Mouse (Mus musculus): ENCODE measurements at regions not wholly inside any gene's neighbourhood (a gene's known extent, or its start where the extent isn't known, plus 50 kb on each side); places are given as distances from the start of the nearest gene placed in this dataset.

DNA sequence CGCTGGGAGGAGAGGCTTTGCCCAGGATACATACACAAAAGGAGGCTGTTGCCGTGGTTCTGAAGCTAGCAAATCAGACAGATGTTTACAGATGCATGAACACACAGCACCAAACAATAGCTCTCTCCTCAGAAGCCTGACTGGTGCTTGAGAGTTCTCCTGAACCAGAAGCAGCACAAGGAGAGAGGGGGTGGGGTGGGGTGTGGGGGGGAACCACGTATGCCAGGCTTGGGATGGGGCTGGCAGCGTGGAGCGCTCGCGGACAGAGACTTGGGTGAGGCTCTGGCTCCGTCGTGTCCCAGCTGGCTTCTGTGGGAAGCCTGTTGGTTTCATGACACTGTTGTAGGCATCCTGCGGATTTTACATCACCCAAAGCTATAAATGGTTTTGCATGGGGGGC lies 55.1 kb upstream of the Acbd6 start:
- no peak for DNase-seq (ENCODE audit: low read depth, low spot score)
- Histone ChIP-seq H3K9me3 (replicated peaks; ENCODE audit: insufficient read depth, low read length) (no peaks in the 10 kb centered on the region), H3K27me3 (ENCODE audit: control insufficient read depth in 1 of 2, insufficient read depth in 2 of 2, low read length in 2 of 2) (peaks cover 0 to 2% of the 10 kb centered on the region in 2 experiments; a peak in 1 of 4 replicates), H3K4me3 (ENCODE audit: control insufficient read depth in 1 of 2, insufficient read depth in 1 of 2, low read depth in 2 of 2, low read length in 2 of 2) (no peak overlapping the region), H3K79me2 (ENCODE audit: control insufficient read depth, insufficient read depth, low read length, poor library complexity) (no peaks in the 10 kb centered on the region), H3K4me1 (ENCODE audit: control insufficient read depth in 1 of 2, insufficient read depth in 2 of 2, low read length in 2 of 2) (no peaks in the 10 kb centered on the region), H3K27ac (ENCODE audit: control insufficient read depth, low read depth, low read length) (no peak overlapping the region), H3K36me3 (ENCODE audit: control insufficient read depth in 1 of 2, insufficient read depth in 2 of 2, low read length in 2 of 2) (no peaks in the 10 kb centered on the region), H3K9ac (ENCODE audit: control insufficient read depth, low read depth, low read length, poor library complexity, severe bottlenecking) (no peak overlapping the region)
- TF ChIP-seq KAT2A (conservative IDR thresholded peaks at IDR 0.05; ENCODE audit: low read depth, low read length) = no peak
- TF ChIP-seq BHLHE40 (IDR thresholded peaks at IDR 0.05; ENCODE audit: borderline replicate concordance, low read depth, low read length) = no peak
- TF ChIP-seq RCOR1 (IDR thresholded peaks at IDR 0.05; ENCODE audit: low read depth, low read length) = no peak
- no peak for TF ChIP-seq HCFC1 (IDR thresholded peaks at IDR 0.05; ENCODE audit: low read depth, low read length)
- no peak for TF ChIP-seq MYC (IDR thresholded peaks at IDR 0.05; ENCODE audit: low read depth, low read length)
- no peak for TF ChIP-seq POLR2AphosphoS5 (IDR thresholded peaks at IDR 0.05; ENCODE audit: borderline replicate concordance, low read depth, low read length)

DNA sequence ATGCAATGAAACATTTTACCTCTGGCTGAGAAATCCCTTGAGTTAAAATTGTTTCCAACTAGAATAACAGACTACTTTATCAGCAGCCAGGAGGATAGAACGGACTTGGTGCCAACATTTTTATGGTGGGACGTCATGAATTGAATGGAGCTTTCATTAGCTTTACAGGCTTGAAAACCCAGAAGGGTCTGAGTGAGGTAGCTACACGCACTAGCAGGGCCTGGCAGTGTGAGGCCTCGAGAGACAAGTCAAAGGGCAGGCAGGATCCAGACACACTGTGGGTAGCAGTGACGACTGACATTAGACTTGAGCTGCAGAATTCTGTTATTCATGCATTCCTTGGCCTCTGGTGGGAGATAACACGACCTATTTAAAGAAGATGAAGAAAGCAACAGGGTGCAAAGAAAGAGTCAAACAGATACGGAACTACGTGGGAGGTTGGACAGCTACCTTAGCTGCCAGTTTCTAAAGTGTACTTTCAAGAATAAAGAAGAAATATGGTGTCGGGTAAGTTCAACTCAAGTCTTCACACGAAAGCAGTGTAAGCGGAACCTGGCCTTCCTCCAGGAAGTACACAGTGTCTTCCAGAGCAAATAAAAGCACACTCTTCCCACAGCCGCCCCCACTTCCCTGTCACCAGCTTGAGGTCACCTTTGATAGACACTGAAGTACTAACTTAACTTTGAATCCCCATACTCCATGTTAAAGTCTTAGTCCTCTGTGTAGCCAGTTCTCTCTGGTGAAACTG lies 53.2 kb upstream of the Acbd6 start:
- no peaks in the 10 kb centered on the region for H3K79me2 ChIP-seq (ENCODE audit: control insufficient read depth, insufficient read depth, low read length, poor library complexity)

More for the DNA sequence above, 53.2 kb upstream of the Acbd6 start:
- no peaks in the 10 kb centered on the region for H3K36me3 ChIP-seq (ENCODE audit: control insufficient read depth in 1 of 2, insufficient read depth in 2 of 2, low read length in 2 of 2)
- peaks cover 0 to 2% of the 10 kb centered on the region in 2 experiments; a peak in 2 of 4 replicates for H3K27me3 ChIP-seq (ENCODE audit: control insufficient read depth in 1 of 2, insufficient read depth in 2 of 2, low read length in 2 of 2)
- TF ChIP-seq ELF1 (IDR thresholded peaks at IDR 0.05; ENCODE audit: low read depth, low read length) (no peak), E2F4 (IDR thresholded peaks at IDR 0.05; ENCODE audit: borderline replicate concordance, low read depth, low read length) (no peak), MAZ (IDR thresholded peaks at IDR 0.05; ENCODE audit: low read depth, low read length) (no peak), USF1 (IDR thresholded peaks at IDR 0.05; ENCODE audit: low read depth, low read length) (no peak), SIN3A (IDR thresholded peaks at IDR 0.05; ENCODE audit: low read length) (no peak), MYB (IDR thresholded peaks at IDR 0.05; ENCODE audit: low read depth, low read length) (no peak), HCFC1 (IDR thresholded peaks at IDR 0.05; ENCODE audit: low read depth, low read length) (no peak), TAL1 (IDR thresholded peaks at IDR 0.05; ENCODE audit: low read length) (no peak), ETS1 (IDR thresholded peaks at IDR 0.05; ENCODE audit: low read depth, low read length) (no peak), ZC3H11A (IDR thresholded peaks at IDR 0.05; ENCODE audit: low read depth, low read length) (no peak), POLR2AphosphoS5 (IDR thresholded peaks at IDR 0.05; ENCODE audit: borderline replicate concordance, low read depth, low read length) (no peak), CHD2 (IDR thresholded peaks at IDR 0.05; ENCODE audit: low read length) (no peak), UBTF (IDR thresholded peaks at IDR 0.05; ENCODE audit: borderline replicate concordance, insufficient read depth, low read depth, low read length) (no peak), TCF12 (IDR thresholded peaks at IDR 0.05; ENCODE audit: low read depth, low read length) (no peak), MAX (IDR thresholded peaks at IDR 0.05; ENCODE audit: low read length) (no peak), MAFK (IDR thresholded peaks at IDR 0.05; ENCODE audit: borderline replicate concordance, low read depth, low read length) (no peak), JUND (IDR thresholded peaks at IDR 0.05; ENCODE audit: low read depth, low read length) (no peak), RAD21 (IDR thresholded peaks at IDR 0.05; ENCODE audit: low read depth, low read length) (no peak), MXI1 (IDR thresholded peaks at IDR 0.05; ENCODE audit: low read depth, low read length) (no peak), ZMIZ1 (IDR thresholded peaks at IDR 0.05; ENCODE audit: low read depth, low read length) (no peak)
- DNase-seq (ENCODE audit: low read depth, low spot score) = no peak
- no peaks in the 10 kb centered on the region for H3K4me1 ChIP-seq (ENCODE audit: control insufficient read depth in 1 of 2, insufficient read depth in 2 of 2, low read length in 2 of 2)
- no peaks in the 10 kb centered on the region for H3K9me3 ChIP-seq (replicated peaks; ENCODE audit: insufficient read depth, low read length)
- no peak overlapping the region for H3K27ac ChIP-seq (ENCODE audit: control insufficient read depth, low read depth, low read length)
- no peak overlapping the region for H3K4me3 ChIP-seq (ENCODE audit: control insufficient read depth in 1 of 2, insufficient read depth in 1 of 2, low read depth in 2 of 2, low read length in 2 of 2)
- no peak overlapping the region for H3K9ac ChIP-seq (ENCODE audit: control insufficient read depth, low read depth, low read length, poor library complexity, severe bottlenecking)

Measured in MEL (cell line).